Mouse (Mus musculus) liver, adult 2 months (tissue): ENCODE data around the gene Tead2.

Experiments
- CTCF ChIP-seq: fragments of 200-500 bp; IDR thresholded peaks from 2 replicates; pipeline ENCODE4 v1.5.1; 2011; ENCODE audit warnings: low read depth, low read length, control low read depth
- POLR2A ChIP-seq: fragments of 200-500 bp; IDR thresholded peaks from 2 replicates; pipeline ENCODE4 v1.6.1; 2011; ENCODE audit warnings: low read length, control low read depth; ENCODE audit not compliant: insufficient read depth; ENCODE audit errors: extremely low read depth

DNA sequence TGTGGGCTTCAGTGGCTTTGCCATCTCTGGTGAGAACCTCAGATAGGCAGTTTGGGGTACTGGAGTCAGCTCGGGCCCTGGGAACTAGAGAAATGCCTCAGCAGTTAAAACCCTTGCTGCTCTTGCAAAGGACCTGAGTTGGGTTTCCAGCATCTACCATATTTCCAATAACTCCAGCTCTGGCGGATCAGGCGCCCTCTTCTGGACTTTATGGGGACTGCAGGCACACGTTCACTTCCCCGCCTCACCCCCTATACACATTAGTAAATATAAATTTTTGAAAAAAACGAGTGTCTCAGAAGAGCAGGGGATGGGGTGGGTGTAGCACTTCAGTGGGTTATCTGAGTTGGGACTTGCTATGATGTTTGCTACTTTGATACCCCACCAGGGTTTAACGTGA lies 42.6 kb upstream of the Tead2 start:
- peak; percentile 47; the same call in 1 of the 2 replicates for TF ChIP-seq CTCF
- TF ChIP-seq POLR2A: no peak
